In genomic region chr12:81631661-81632401, GRCm38 (mm10) we compare ENCODE assay signal across 9 mouse cellular contexts. TPM values are rescaled to one million over a fixed set of nuclear protein-coding genes. Genes with fewer than 3 reads are reported as not detected.
DNase-seq lines count a peak whose midpoint lies in the region; ATAC-seq and TF ChIP-seq lines count a peak whose summit lies in the region.
"Had no signal": no experiment of that assay in that cellular context is flagged by ENCODE, and none has a peak within 500 bp of the region (broad histone marks: within the 10 kb centered on the region; RNA-seq: fewer than 3 reads in every experiment).

No protein-coding gene starts in this region.

- no peak for TF ChIP-seq CTCF in cerebellum, adult 2 months (IDR thresholded peaks at IDR 0.05; ENCODE audit: borderline replicate concordance, insufficient read depth, low read depth, low read length)
- no peak for TF ChIP-seq CTCF in stomach, postnatal 0 days (IDR thresholded peaks at IDR 0.05; ENCODE audit: low read depth)

- no peaks in the 10 kb centered on the region for H3K9me3 ChIP-seq in stomach, postnatal 0 days (ENCODE audit: control insufficient read depth, low read length)

- peaks cover 6% of the 10 kb centered on the region for H3K4me1 ChIP-seq in cerebellum, adult 2 months (ENCODE audit: control insufficient read depth, insufficient read depth, low read length)
- H3K4me1 ChIP-seq in stomach, postnatal 0 days (replicated peaks; ENCODE audit: control insufficient read depth, insufficient read depth): 0 out of 2 replicates have a peak, but pooled peaks cover 2% of the 10 kb centered on the region

- peak overlapping the region; percentile 88 for H3K27ac ChIP-seq in cerebellum, adult 2 months (ENCODE audit: insufficient read depth, low read length)
- peak overlapping the region; percentile 63 for H3K27ac ChIP-seq in stomach, postnatal 0 days (replicated peaks)

- TF ChIP-seq POLR2A in cerebellum, adult 2 months (IDR thresholded peaks at IDR 0.05; ENCODE audit: borderline replicate concordance, insufficient read depth, low read length): no peak

- WGBS in cerebellum, adult 2 months: 1% methylated on average over 30 of the region's 31 CpGs
- WGBS in stomach, postnatal 0 days: 2% methylated on average over 30 of the region's 31 CpGs

- peak overlapping the region; percentile 90 for H3K4me3 ChIP-seq in cerebellum, adult 2 months (replicated peaks; ENCODE audit: insufficient read depth, low read depth, low read length)
- H3K4me3 ChIP-seq in stomach, postnatal 0 days (ENCODE audit: low read depth, low read length): peak overlapping the region; percentile 61

- peak; percentile 9 for DNase-seq in ovary, postnatal 36 days (ENCODE audit: low spot score)
- no peak for DNase-seq in ovary, postnatal 14 days (ENCODE audit: low spot score)
- DNase-seq in cerebellum, adult 2 months: peak; percentile 71 to 79
- DNase-seq in frontal cortex, postnatal 36 days (ENCODE audit: low spot score in 2 of 2): peak; percentile 47 to 57
- peak; percentile 23 to 36 for DNase-seq in left cerebral cortex, adult 8-10 months (ENCODE audit: low spot score in 2 of 2)
- DNase-seq in mesoderm, embryonic 11.5 days (ENCODE audit: low read depth, low spot score): peak; percentile 16
- DNase-seq in stomach, postnatal 0 days (ENCODE audit: low spot score): peak; percentile 55
- DNase-seq in thymus, adult 18-20 months: no peak

- peak overlapping the region; percentile 63 for H3K9ac ChIP-seq in stomach, postnatal 0 days (ENCODE audit: low read length)

- no peaks in the 10 kb centered on the region for H3K36me3 ChIP-seq in stomach, postnatal 0 days (ENCODE audit: control insufficient read depth, insufficient read depth, low read length)

- peak overlapping the region; percentile 89 for H3K4me2 ChIP-seq in stomach, postnatal 0 days (replicated peaks; ENCODE audit: low read depth)

- no peaks in the 10 kb centered on the region for H3K27me3 ChIP-seq in cerebellum, adult 2 months (ENCODE audit: control insufficient read depth, insufficient read depth, low read length)
- no peaks in the 10 kb centered on the region for H3K27me3 ChIP-seq in stomach, postnatal 0 days (ENCODE audit: control insufficient read depth, insufficient read depth, low read length)

- no peak for TF ChIP-seq EP300 in stomach, postnatal 0 days (optimal IDR thresholded peaks at IDR 0.05)

- 0 out of 2 replicates have a peak, but pooled peaks have one; percentile 8 for ATAC-seq in stomach, postnatal 0 days (ENCODE audit: low FRiP score, low TSS enrichment)

RNA-seq across cellular contexts. Expression of gene Ttc9, which starts 0.8 kb away (rescaled TPM):
- polyA plus RNA-seq in cerebellum, adult 2 months (2012; rRNA removed): 43.5 and 43.8 TPM in 2 replicates
- 10 to 100 TPM; 45.1 to 53.9 (median 51.0) TPM for total RNA-seq in left cerebral cortex, adult 8-10 months (2022)
- 4.4 and 5.5 TPM in 2 replicates for polyA plus RNA-seq in stomach, postnatal 0 days (2015; fragmentation: Nextera tagmentation; extraction: Ambion mirVana)
- total RNA-seq: liver, adult 2 months had no signal
- polyA plus RNA-seq: liver, adult 2 months had no signal

RNA-seq across cellular contexts. Expression of gene Med6, which starts 37.0 kb away (rescaled TPM):
- 29.3 and 31.8 TPM in 2 replicates for polyA plus RNA-seq in cerebellum, adult 2 months (2012; rRNA removed)
- total RNA-seq in left cerebral cortex, adult 8-10 months (2022): 10 to 100 TPM; 27.2 to 30.8 (median 30.3) TPM
- 37.4 and 37.6 TPM in 2 replicates for polyA plus RNA-seq in stomach, postnatal 0 days (2015; fragmentation: Nextera tagmentation; extraction: Ambion mirVana)

Comparison
In these comparisons a context has a peak if more than half of its experiments do, and no peak if none do; other contexts are left out.
1. DNase-seq: peak in ovary, postnatal 36 days (single experiment), cerebellum, adult 2 months (2 of 2), frontal cortex, postnatal 36 days (2 of 2), left cerebral cortex, adult 8-10 months (2 of 2), mesoderm, embryonic 11.5 days (single experiment) and stomach, postnatal 0 days (single experiment); none in ovary, postnatal 14 days (single experiment) and thymus, adult 18-20 months (0 of 2).